Mouse (Mus musculus) embryonic facial prominence, embryonic 13.5 days (tissue): Measurements from ENCODE around the gene Atl3. TPM values are rescaled to one million over a fixed set of nuclear protein-coding genes. Genes with fewer than 3 reads are reported as not detected.
A peak's percentile ranks its signal among the peaks of the same experiment; 100 is the strongest.

Experiments
- ATAC-seq: fragments of 200-750 bp; cut with Nextera tagmentation; 2 replicates; pipeline ENCODE4 v1.8.0; 2017; ENCODE audit warnings: low read depth; ENCODE audit not compliant: insufficient number of reproducible peaks, insufficient read depth, low FRiP score, low TSS enrichment
- H3K27ac ChIP-seq: fragments of 300-500 bp; sonication (generic); 2 replicates; pipeline ENCODE4 v1.5.1; 2015; ENCODE audit warnings: moderate library complexity, mild to moderate bottlenecking, inconsistent platforms
- H3K27me3 ChIP-seq: fragments of 300-500 bp; sonication (generic); 2 replicates; pipeline ENCODE4 v1.6.1; 2015; ENCODE audit warnings: mild to moderate bottlenecking, inconsistent platforms
- H3K36me3 ChIP-seq: fragments of 300-500 bp; sonication (generic); 2 replicates; pipeline ENCODE4 v1.6.1; 2015; ENCODE audit warnings: mild to moderate bottlenecking, inconsistent platforms
- H3K4me1 ChIP-seq: fragments of 300-500 bp; sonication (generic); 2 replicates; pipeline ENCODE4 v1.6.1; 2015; ENCODE audit warnings: inconsistent platforms
- H3K4me2 ChIP-seq: fragments of 300-500 bp; sonication (generic); 2 replicates; pipeline ENCODE4 v1.6.1; 2015; ENCODE audit warnings: moderate library complexity, mild to moderate bottlenecking, inconsistent platforms
- H3K4me3 ChIP-seq: fragments of 300-500 bp; sonication (generic); 2 replicates; pipeline ENCODE4 v1.5.1; 2015; ENCODE audit warnings: mild to moderate bottlenecking, inconsistent platforms
- H3K9ac ChIP-seq: fragments of 300-500 bp; sonication (generic); 2 replicates; pipeline ENCODE4 v1.6.1; 2015; ENCODE audit warnings: mild to moderate bottlenecking, inconsistent platforms
- H3K9me3 ChIP-seq: fragments of 300-500 bp; sonication (generic); 2 replicates; pipeline ENCODE4 v1.6.1; 2016; ENCODE audit warnings: inconsistent platforms
- WGBS: fragments of 180-500 bp; shearing (Covaris S2); methylation state at CpG from one replicate; pipeline ENCODE4 v1.1.7; 2015; ENCODE audit warnings: mixed read lengths; 5-methylcytosine and 5-hydroxymethylcytosine counted together
- polyA plus RNA-seq: library from polyadenylated mRNA; unstranded; fragments of >200 nt; fragmentation: Nextera tagmentation; extraction: Ambion mirVana; gene quantifications from 2 replicates; pipeline ENCODE4 v1.2.1, GENCODE M21; 2015

The Atl3 gene
- polyA plus RNA-seq = 13.5 and 17.5 TPM in 2 replicates

GRCm38 (mm10) chr19:7493352-7494186 lies at the start of gene Atl3:
Atl3 (plus strand) TSS chr19:7494040.
- Histone ChIP-seq H3K27me3 (no peaks in the 10 kb centered on the region), H3K9me3 (no peaks in the 10 kb centered on the region), H3K4me1 (peaks cover 5% of the 10 kb centered on the region; the same call in 1 of the 2 replicates), H3K9ac (peak within 1 kb of the TSS; percentile 93), H3K36me3 (no peaks in the 10 kb centered on the region), H3K4me2 (peak within 1 kb of the TSS; percentile 65), H3K4me3 (peak within 1 kb of the TSS; percentile 76), H3K27ac (peak within 1 kb of the TSS; percentile 99)
- no peak for ATAC-seq
- WGBS = 29% methylated on average over 31 of the region's 31 CpGs

- ATAC-seq = no peak
- Histone ChIP-seq H3K9me3 (no peaks in the 10 kb centered on the region), H3K4me3 (no peak overlapping the region), H3K4me2 (no peak overlapping the region), H3K27ac (no peak overlapping the region), H3K27me3 (no peaks in the 10 kb centered on the region), H3K4me1 (peaks cover 8% of the 10 kb centered on the region; the same call in 1 of the 2 replicates), H3K36me3 (peaks cover 5% of the 10 kb centered on the region; the same call in 1 of the 2 replicates), H3K9ac (no peak overlapping the region)
- WGBS = 87% methylated on average over 2 of the region's 2 CpGs
Observed at GRCm38 (mm10) chr19:7445105-7445504, 48.7 kb upstream of the Atl3 start.

DNA sequence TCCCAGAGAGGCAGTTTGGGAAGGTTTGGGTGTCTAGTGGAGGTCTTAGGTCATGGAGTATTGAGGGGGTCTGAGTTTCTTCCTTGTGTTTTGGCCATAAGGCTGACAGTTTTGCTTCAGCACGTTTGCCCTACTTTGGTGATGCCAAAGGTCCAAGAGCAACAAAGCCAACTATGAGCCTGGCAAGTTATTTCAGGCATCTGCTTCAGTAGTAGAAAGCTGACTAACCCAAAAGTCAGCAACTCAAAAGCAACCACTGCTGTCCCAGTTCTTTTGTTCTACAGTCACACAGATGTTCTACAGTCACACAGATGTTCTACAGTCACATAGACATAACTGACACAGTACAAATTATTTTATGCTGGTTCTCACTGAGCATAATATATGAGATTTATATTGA lies 48.2 kb upstream of the Atl3 start:
- 78% methylated on average over 1 of the region's 1 CpGs for WGBS
- Histone ChIP-seq H3K4me3 (no peak overlapping the region), H3K9ac (no peak overlapping the region), H3K4me2 (no peak overlapping the region), H3K27me3 (no peaks in the 10 kb centered on the region), H3K9me3 (no peaks in the 10 kb centered on the region), H3K36me3 (peaks cover 5% of the 10 kb centered on the region; the same call in 1 of the 2 replicates), H3K27ac (no peak overlapping the region), H3K4me1 (peaks cover 8% of the 10 kb centered on the region; the same call in 1 of the 2 replicates)
- no peak for ATAC-seq

DNA sequence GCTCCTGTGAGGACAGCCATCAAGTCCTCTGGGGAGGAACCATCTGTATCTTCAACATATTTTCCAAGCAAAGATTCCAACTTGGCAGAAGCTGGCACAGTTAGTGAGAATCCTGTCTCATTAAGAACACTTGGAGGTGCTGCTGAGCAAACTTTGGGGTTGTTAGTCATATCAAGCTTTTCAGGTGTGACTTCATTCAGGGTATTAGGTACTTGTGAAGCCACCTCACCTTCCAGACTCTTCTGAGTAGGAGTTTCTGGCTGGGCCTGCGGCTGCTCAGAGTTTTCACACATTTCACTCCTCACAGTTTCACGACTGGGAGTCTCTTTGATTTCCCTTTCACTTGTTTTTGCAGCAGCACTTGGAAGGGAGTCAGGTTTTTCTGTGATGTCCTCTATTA lies 37.0 kb upstream of the Atl3 start:
- 86% methylated on average over 2 of the region's 2 CpGs for WGBS

DNA sequence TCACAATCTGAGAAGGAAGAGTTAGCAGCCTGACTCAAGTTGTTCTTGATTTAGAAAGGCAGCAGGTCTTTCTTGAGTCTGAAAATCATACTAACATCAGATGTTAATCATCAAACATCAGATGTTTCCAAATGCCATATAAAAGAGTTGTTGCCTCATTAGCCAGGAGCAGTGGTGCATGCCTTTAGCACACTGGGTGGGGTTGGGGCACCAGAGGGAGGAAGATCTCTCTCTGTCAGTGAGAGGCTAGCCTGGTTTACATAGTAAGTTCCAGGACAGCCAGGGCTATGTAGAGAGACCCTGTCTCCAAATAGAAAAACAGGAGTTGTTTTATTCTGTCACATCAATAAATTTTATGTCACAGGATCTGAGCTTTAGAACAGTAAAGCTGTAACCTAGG lies 34.9 kb upstream of the Atl3 start:
- no peak overlapping the region for H3K4me2 ChIP-seq
- H3K9me3 ChIP-seq = no peaks in the 10 kb centered on the region
- no peak overlapping the region for H3K27ac ChIP-seq
- H3K4me1 ChIP-seq = 0 out of 2 replicates have a peak, but pooled peaks cover 4% of the 10 kb centered on the region
- H3K27me3 ChIP-seq = no peaks in the 10 kb centered on the region
- H3K9ac ChIP-seq = no peak overlapping the region
- no peak overlapping the region for H3K4me3 ChIP-seq
- peaks cover 7% of the 10 kb centered on the region; the same call in 1 of the 2 replicates for H3K36me3 ChIP-seq
- no peak for ATAC-seq

More for the DNA sequence above, 37.0 kb upstream of the Atl3 start:
- Histone ChIP-seq H3K4me3 (no peak overlapping the region), H3K4me1 (peaks cover 7% of the 10 kb centered on the region), H3K9me3 (no peaks in the 10 kb centered on the region), H3K4me2 (no peak overlapping the region), H3K27me3 (no peaks in the 10 kb centered on the region), H3K27ac (no peak overlapping the region), H3K36me3 (peaks cover 7% of the 10 kb centered on the region; the same call in 1 of the 2 replicates), H3K9ac (no peak overlapping the region)
- ATAC-seq = no peak

GRCm38 (mm10) chr19:7459370-7459769 lies 34.5 kb upstream of the Atl3 start:
- H3K36me3 ChIP-seq = peaks cover 7% of the 10 kb centered on the region; the same call in 1 of the 2 replicates
- 78% methylated on average over 2 of the region's 2 CpGs for WGBS
- no peak for ATAC-seq

DNA sequence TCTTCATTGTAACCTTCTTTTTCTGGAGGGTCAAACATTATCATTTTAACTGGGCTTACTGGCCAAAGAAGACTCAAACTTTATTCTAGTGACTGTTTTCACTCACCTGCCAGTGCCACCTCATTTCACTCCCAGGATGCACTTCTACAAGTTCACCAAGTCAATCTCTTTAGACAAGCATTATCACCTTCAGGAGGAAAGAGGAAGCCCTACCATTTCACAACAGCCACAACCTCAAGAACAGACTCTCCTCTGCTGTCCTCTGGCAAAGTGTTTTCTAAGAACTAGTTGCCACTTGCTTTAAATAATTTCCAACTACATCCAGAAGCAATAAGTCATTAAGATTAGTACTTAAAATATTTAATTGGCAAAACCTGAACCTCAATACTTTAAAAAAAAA lies 25.9 kb upstream of the Atl3 start:
- ATAC-seq = no peak
- no peak overlapping the region for H3K4me2 ChIP-seq
- peaks cover 4% of the 10 kb centered on the region; the same call in 1 of the 2 replicates for H3K4me1 ChIP-seq
- no peak overlapping the region for H3K27ac ChIP-seq
- H3K4me3 ChIP-seq = no peak overlapping the region
- H3K36me3 ChIP-seq = peaks cover 4% of the 10 kb centered on the region; the same call in 1 of the 2 replicates
- H3K9ac ChIP-seq = no peak overlapping the region
- H3K27me3 ChIP-seq = no peaks in the 10 kb centered on the region
- no peaks in the 10 kb centered on the region for H3K9me3 ChIP-seq

More at GRCm38 (mm10) chr19:7459370-7459769, 34.5 kb upstream of the Atl3 start:
- Histone ChIP-seq H3K4me3 (no peak overlapping the region), H3K9ac (no peak overlapping the region), H3K27ac (no peak overlapping the region), H3K4me1 (0 out of 2 replicates have a peak, but pooled peaks cover 4% of the 10 kb centered on the region), H3K27me3 (no peaks in the 10 kb centered on the region), H3K9me3 (no peaks in the 10 kb centered on the region), H3K4me2 (no peak overlapping the region)

GRCm38 (mm10) chr19:7470643-7471042 lies 23.2 kb upstream of the Atl3 start:
- H3K27me3 ChIP-seq = no peaks in the 10 kb centered on the region
- no peak for ATAC-seq
- H3K36me3 ChIP-seq = peaks cover 8% of the 10 kb centered on the region
- H3K4me3 ChIP-seq = no peak overlapping the region
- H3K9me3 ChIP-seq = no peaks in the 10 kb centered on the region
- peaks cover 4% of the 10 kb centered on the region; the same call in 1 of the 2 replicates for H3K4me1 ChIP-seq
- 79% methylated on average over 2 of the region's 2 CpGs for WGBS
- no peak overlapping the region for H3K4me2 ChIP-seq
- H3K27ac ChIP-seq = no peak overlapping the region
- H3K9ac ChIP-seq = no peak overlapping the region

DNA sequence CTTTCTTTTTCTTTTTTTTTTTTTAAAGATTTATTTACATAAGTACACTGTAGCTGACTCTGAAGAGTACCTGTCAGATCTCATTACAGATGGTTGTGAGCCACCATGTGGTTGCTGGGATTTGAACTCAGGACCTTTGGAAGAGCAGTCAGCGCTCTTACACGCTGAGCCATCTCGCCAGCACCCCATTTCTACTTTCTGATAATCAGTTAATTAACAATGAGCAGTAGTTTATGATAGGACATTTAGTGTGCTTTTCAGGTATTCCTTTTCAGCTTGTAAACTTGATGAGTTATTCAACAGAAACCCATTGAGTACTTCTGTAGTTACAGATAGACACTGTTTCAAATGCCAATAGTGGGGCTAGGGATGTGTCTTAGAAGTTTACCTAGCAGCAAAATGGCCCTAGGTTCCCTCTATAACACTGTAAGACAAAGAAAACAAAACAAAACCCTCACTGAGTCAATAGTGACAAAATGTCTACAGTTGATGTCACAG lies 14.0 kb upstream of the Atl3 start:
- Histone ChIP-seq H3K36me3 (peaks cover 5% of the 10 kb centered on the region; the same call in 1 of the 2 replicates), H3K9me3 (no peaks in the 10 kb centered on the region), H3K4me1 (peaks cover 15% of the 10 kb centered on the region), H3K9ac (no peak overlapping the region), H3K27me3 (no peaks in the 10 kb centered on the region), H3K4me2 (no peak overlapping the region), H3K4me3 (no peak overlapping the region), H3K27ac (no peak overlapping the region)
- WGBS = 96% methylated on average over 3 of the region's 3 CpGs
- ATAC-seq = no peak

GRCm38 (mm10) chr19:7481541-7482265 lies 12.1 kb upstream of the Atl3 start:
- ATAC-seq = no peak

DNA sequence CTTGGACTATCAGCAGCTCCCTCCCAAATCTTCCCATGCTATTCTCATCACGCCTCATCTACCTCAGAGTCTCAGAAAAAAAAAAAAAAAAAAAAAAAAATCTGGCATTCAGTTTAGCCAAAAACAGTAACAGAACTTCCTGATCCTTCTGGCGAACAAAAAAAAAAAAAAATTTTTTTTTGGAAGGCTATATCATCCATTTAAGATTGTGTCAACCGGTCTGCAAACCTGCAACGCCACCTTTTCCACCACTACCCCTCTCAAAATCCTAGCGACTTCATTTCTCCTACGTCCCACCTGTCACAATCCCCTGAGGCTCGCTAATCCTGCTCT lies 11.6 kb upstream of the Atl3 start:
- peak overlapping the region; percentile 96 for H3K9ac ChIP-seq

More at GRCm38 (mm10) chr19:7481541-7482265, 12.1 kb upstream of the Atl3 start:
- peaks cover 5% of the 10 kb centered on the region; the same call in 1 of the 2 replicates for H3K36me3 ChIP-seq
- WGBS = 4% methylated on average over 12 of the region's 12 CpGs
- H3K4me3 ChIP-seq = peak overlapping the region; percentile 96
- peak overlapping the region; percentile 73 for H3K4me2 ChIP-seq
- peaks cover 15% of the 10 kb centered on the region for H3K4me1 ChIP-seq
- no peaks in the 10 kb centered on the region for H3K27me3 ChIP-seq
- peak overlapping the region; percentile 96 for H3K9ac ChIP-seq
- H3K9me3 ChIP-seq = no peaks in the 10 kb centered on the region
- peak overlapping the region; percentile 82 for H3K27ac ChIP-seq

More for the DNA sequence above, 11.6 kb upstream of the Atl3 start:
- H3K27me3 ChIP-seq = no peaks in the 10 kb centered on the region
- WGBS = 0% methylated on average over 7 of the region's 7 CpGs
- peaks cover 15% of the 10 kb centered on the region for H3K4me1 ChIP-seq
- peaks cover 1% of the 10 kb centered on the region; the same call in 1 of the 2 replicates for H3K36me3 ChIP-seq
- H3K4me3 ChIP-seq = peak overlapping the region; percentile 96
- peak overlapping the region; percentile 73 for H3K4me2 ChIP-seq
- no peak for ATAC-seq
- peak overlapping the region; percentile 99 for H3K27ac ChIP-seq
- no peaks in the 10 kb centered on the region for H3K9me3 ChIP-seq
